Mouse (Mus musculus) cerebellum, adult 11-12 months (tissue): Measurements from ENCODE around the gene Lamtor3.
"Not testable (repeated sequence)": the region's sequence is repeated elsewhere in the genome, so short reads cannot be mapped to it uniquely, and the experiment has no call there.

Experiments used
- DNase-seq: peaks from one replicate; pipeline ENCODE4 v3.0.0; 2022

The Lamtor3 gene

GRCm38 (mm10) chr3:137935570-137936525 is 17.5 kb downstream of the Lamtor3 start:
- DNase-seq = no peak

- no peak for DNase-seq
Measured at GRCm38 (mm10) chr3:137936541-137936940, 18.2 kb downstream of the Lamtor3 start.

GRCm38 (mm10) chr3:137938608-137939007 is 20.3 kb downstream of the Lamtor3 start:
- no peak for DNase-seq

- DNase-seq = no peak
Measured at GRCm38 (mm10) chr3:137940757-137941156, 22.5 kb downstream of the Lamtor3 start.

- DNase-seq = no peak
Measured at GRCm38 (mm10) chr3:137941555-137941954, 23.2 kb downstream of the Lamtor3 start.

- no peak for DNase-seq
Measured at GRCm38 (mm10) chr3:137942098-137942622, 23.9 kb downstream of the Lamtor3 start.

- DNase-seq = no peak
Measured at GRCm38 (mm10) chr3:137943737-137944154, 25.4 kb downstream of the Lamtor3 start.

- no peak for DNase-seq
Measured at GRCm38 (mm10) chr3:137946827-137947226, 28.5 kb downstream of the Lamtor3 start.

- DNase-seq = no peak
Measured at GRCm38 (mm10) chr3:137947525-137947924, 29.2 kb downstream of the Lamtor3 start.

- no peak for DNase-seq
Measured at GRCm38 (mm10) chr3:137950191-137950885, 32.0 kb downstream of the Lamtor3 start.

GRCm38 (mm10) chr3:137951302-137951701 is 33.0 kb downstream of the Lamtor3 start:
- DNase-seq = not testable (repeated sequence)

- no peak for DNase-seq
Measured at GRCm38 (mm10) chr3:137951819-137952218, 33.5 kb downstream of the Lamtor3 start.

- no peak for DNase-seq
Measured at GRCm38 (mm10) chr3:137952225-137952913, 34.1 kb downstream of the Lamtor3 start.

- DNase-seq = no peak
Measured at GRCm38 (mm10) chr3:137952914-137953880, 34.9 kb downstream of the Lamtor3 start.

GRCm38 (mm10) chr3:137954256-137954916 is 36.1 kb downstream of the Lamtor3 start:
- no peak for DNase-seq

- DNase-seq = no peak
Measured at GRCm38 (mm10) chr3:137955560-137956081, 37.3 kb downstream of the Lamtor3 start.

- DNase-seq = no peak
Measured at GRCm38 (mm10) chr3:137957864-137958263, 39.6 kb downstream of the Lamtor3 start.

- DNase-seq = no peak
Measured at GRCm38 (mm10) chr3:137958352-137958751, 40.0 kb downstream of the Lamtor3 start.

GRCm38 (mm10) chr3:137959456-137959855 is 41.1 kb downstream of the Lamtor3 start:
- DNase-seq = peak; percentile 10

- peak; percentile 60 for DNase-seq
Measured at GRCm38 (mm10) chr3:137961736-137962385, 43.6 kb downstream of the Lamtor3 start.
